Mouse (Mus musculus): ENCODE data around the gene Olfr47.
"Not testable (repeated sequence)": the region's sequence is repeated elsewhere in the genome, so short reads cannot be mapped to it uniquely, and the experiment has no call there.

Olfr47 gene

DNA sequence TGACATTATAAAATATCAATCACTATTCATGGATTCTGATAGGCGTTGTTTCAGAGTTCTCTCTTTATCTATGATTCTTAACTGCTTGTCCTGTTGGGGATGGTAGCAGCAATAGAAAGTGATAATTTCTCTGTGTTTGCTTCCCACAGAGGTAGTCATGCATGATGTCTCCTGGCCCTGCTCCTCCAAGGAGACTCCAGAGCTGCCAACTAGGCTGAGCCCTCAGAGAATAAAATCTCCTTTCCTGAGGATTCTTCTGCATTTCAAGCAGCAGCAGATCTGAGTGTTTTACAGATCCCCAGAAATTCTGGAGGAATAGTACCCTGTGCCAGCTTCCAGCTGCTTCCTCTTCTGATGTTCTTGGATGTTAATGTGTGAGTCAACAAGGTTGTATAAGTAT is at the start of gene Olfr47:
Gene Olfr47 (plus strand): TSS at position 275 of the 400 bp plus-strand sequence.
- not testable (repeated sequence) for DNase-seq

DNA sequence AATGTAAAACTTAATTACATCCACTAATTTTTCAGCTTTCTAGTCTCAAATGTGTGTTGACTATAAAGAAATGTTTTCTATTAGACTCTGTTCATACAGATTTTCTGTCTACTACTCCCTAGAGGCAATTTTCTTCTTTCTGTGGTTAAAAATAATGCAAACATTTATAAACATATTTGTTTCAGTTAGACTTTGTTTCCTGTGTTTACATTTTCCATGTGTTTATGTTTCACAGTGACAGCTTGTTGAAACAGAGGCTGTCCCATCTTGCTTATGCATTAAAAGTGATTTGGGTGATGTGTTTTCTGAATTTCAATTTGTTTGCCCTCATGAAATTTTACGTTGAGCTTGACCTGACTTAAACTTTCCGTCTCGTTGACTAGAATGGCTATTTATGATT is 40.3 kb upstream of the Olfr47 start:
- DNase-seq = no peak

DNA sequence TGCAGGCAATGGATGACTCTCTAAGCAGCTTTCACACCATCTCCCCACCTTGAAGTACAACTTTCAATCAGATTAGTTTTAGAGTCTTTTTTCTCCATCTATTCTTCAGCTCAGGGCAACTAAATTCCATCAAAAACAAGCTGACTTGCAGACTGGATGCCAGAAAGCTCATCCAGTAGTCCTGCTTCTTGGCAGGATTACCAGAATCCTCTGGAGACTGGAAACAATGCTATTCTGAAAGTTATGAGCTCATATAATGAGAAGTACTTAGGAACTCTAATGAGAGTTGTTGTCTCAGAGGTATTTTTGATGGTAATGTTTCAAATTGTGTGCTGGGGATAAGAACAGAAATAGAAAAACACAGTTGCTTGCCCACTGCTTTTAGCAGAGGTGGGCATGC is 34.5 kb upstream of the Olfr47 start, which contains the start of gene Olfr435:
Gene Olfr435 (plus strand): TSS at position 366 of the 400 bp plus-strand sequence.
- no peak for DNase-seq

DNA sequence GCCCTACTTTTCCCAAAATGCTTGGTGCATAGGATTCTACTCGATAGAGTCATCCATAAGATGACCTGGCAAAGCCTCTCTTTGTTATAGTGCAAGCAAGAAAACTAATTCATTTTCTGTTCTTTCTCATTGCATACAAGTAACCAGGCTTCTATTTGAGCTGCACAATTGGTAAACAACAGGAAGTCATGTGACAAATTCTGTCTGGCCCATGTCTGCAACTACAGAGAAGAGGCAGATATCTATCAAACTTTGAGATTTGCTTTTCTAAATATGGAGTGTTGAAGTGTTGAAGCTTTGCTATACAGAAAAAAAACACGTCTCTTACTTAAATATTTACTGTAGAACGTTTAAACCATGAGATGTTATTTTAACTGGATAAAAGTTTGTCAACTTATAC is 33.2 kb upstream of the Olfr47 start:
- no peak for DNase-seq

DNA sequence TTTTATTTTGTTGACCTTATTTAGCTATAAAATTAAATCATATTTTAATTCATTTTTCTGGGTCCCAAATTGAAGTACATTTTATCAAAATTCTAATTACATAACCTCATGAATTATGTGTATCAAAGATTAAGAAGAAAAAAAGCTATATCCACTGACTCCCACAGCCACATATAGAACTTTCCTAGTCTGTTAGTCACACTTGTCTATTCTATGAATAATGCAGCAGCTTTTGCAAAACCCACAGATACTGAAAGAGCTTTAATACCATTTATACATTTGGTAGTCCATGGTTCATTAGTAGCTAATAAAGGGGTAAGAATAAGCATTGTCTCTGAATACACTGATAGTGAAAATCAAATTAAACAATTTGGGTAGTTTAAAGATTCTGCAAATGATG is 28.5 kb upstream of the Olfr47 start:
- no peak for DNase-seq

DNA sequence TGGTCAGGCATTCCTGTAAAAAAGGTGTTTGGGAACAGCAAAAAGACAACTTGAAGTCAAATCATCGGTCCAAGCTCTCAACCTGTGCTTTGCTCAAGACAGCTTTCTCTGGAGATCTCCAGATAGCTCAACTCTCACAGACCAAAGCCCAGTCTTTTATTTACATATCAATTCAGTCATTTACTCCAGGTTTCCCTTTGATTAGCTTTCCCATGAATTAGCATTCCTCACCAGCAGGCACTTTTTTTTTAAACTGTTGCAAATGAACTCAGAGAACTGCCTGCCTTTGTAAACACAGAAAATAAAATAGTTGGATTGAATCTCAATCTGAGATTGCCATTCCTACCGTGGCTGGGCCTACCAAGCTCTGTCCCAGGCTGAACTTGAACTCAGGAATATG is 26.0 kb upstream of the Olfr47 start:
- DNase-seq = no peak

DNA sequence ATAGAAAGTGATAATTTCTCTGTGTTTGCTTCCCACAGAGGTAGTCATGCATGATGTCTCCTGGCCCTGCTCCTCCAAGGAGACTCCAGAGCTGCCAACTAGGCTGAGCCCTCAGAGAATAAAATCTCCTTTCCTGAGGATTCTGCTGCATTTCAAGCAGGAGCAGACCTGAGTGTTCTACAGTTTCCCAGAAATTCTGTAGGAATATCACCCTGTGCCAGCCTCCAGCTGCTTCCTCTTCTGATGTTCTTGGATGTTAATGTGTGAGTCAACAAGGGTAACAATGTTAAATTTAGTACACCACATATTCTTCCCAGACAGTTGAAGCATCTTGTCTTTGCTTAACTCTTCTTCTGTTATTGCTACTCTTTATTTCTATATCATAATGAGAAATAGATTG is 18.5 kb upstream of the Olfr47 start, which contains the start of gene Olfr434:
Gene Olfr434 (plus strand): TSS at position 149 of the 400 bp plus-strand sequence.
- DNase-seq = not testable (repeated sequence)

DNA sequence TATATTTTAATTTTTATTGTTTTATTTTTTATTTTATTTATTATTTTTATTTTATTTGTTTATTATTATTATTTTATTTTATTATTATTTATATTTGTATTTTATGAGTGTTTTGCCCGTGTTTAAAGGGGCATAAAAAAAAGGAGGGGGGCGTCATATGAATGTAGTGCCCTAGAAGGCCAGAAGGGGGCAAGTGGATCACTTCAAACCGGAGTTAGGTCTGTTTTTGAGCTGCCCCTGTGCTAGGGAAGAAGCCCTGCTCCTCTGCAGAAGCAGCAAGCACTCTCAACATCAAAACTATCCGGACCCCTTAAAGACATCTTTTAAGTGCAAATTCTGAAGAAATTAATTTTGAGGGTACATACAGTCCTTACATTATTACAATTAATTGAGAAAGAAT is 10.7 kb downstream of the Olfr47 start:
- DNase-seq = peak; percentile 29 to 43

DNA sequence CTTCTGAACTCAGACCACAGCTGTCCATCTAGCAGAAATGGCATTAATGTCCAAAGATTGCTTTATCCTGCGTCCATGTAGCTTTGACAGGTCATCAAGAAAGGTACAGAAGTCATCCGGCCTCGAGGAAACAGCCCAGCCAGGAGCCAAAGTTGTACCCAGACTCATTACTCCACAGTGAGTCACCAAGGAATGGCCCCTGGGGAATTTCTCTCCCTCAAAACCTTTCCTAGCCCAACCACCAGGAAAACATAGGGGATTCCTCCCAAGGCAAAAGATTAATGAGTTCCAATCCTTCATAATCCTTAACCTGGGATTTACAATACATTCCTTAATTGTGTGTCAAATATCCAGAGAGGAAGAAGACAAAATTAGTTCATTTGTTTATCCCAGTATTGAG is 16.1 kb downstream of the Olfr47 start:
- DNase-seq = no peak

DNA sequence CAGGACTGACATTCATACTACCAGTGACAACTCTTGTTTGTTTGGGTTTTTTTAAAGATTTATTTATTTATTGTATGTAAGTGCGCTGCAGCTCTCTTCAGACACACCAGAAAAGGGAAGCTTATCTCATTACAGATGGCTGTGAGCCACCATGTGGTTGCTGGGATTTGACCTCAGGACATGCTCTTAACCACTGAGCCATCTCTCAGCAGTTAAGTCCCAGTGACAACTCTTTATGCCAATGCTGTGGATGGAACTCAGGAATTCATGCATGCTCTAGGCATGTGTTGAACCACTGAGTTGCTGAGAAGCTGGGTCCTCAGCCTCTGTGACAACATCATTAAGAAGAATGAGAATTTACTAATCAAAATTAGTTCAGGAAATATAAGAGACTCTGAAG is 21.7 kb downstream of the Olfr47 start:
- no peak for DNase-seq

DNA sequence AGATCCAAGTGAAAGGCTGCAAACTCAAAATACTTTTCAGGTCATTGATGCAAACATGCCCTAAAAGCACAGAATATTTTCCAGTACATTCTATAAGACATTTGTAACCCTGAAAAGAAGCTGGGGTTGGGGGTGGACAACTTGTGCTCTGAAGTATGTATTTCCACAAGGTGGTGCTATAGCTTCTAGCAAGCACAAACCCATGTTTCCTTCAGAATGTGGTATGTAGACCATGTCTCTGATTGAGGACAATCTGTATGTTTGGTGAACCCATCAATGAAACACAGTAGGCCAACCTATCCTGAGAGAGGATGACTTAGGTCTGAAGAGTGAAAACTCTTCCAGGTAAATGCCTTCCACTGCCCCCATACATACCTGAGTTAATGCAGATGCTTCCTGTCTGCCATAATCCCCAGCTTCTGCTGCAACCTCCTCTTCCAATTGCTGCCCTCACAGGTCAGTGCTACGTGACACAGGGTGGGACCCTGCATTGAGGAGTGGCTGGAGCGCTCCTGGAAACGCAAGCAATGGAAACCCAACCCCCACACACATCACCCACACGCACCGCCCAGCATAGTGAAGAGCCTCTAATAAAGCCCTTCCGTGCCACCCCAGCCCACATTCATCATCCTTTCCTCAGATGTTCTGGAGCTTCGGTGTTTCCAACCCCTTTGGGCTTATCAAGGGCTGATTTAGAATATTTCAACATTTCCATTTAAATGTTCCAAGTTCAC is 23.0 kb downstream of the Olfr47 start:
- DNase-seq = peak in 1 of 2 experiments; percentile 19

DNA sequence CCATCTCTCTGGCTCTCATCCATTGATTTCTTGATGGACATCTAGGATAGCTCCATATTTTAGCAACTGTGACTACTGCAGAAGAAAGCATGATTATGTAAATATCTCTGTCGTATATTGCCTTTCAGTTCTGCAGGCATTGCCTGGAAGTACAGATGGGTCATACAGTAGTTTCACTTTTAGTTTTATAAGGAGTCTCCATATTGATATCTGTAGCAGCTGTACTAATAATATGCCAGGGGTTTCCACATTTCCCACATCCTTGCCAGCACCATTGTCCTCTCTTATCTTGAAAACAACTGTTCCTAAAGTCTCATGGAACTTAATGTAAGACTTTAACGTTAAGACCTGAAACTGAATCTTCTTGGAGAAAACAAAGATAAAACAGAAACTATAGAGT is 29.4 kb downstream of the Olfr47 start:
- no peak for DNase-seq

DNA sequence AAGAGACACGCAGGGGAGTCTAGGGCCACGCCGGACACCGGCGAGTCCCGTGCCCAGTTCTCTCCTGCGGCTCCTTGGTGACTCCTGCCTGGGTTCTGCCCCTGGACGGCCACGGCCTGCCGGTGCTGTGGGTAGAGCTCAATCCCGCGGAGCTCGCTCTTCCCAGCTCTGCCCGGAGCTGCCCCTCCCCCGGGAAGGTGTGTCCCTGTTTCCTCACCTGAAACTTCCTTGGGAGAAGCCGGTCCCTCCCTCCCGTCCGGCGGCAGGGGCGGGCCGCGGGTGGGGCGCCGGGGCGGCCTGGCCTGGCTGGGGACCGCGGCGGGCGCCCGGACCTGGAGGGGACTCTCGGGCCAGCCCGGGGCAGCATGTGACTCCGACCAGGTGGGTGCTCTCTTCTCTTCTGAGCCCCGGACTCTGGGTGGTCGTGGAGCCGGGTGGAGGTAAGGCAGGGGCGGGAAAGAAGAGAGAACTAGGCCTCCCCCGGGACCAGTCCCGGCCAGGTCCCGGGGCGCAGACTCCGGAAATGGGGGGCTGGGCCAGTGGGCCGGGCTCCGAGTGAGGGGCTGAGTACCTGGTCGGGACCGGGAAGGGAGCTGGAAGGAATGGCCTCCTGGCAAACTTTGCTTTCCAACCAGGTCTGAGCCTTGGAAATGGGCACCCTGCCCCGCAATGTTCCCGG is 34.2 kb downstream of the Olfr47 start, which contains the start of gene Arhgef5:
Gene Arhgef5 (plus strand): TSS at position 220 of the 679 bp plus-strand sequence.
- peak; percentile 81 to 88 for DNase-seq

DNA sequence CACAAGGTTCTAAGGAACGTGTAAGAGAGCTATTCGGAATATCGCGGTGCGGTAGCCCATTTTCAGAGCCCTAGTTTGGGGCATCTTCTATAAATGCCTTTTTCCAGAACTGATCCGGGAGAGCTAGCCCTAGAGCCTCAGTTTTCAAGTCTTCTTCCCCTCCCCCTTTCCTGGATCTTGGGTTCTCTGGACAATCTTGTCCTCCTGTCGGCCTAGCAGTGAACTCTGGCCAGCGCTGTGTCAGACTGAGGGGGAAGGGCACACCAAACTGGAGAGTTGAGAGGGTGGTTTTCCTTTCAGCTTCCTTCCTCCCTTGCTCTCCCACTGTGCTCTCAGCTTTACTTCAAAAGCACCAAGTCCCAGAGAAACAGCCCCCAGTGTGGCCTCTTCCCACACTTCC is 35.0 kb downstream of the Olfr47 start:
- peak; percentile 60 to 74 for DNase-seq

DNA sequence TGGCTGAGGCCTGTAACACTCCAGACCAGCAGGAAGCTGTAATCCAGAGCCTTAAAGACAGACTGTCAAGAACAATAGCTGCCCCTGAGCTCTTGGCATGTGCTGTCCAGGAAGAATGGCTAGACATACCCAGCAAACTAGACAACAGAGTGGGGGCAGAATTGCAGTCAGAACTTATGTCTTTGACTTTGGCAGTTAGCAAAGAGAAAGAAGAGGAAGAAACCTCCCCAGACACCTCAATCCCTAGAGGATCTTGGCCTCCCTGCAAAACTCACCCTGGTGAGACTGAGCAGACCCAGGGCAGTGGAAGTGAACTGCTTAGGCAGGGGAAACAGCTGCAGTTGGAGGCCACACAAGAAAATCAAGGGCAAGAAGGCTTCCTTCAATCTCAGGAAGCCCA is 41.3 kb downstream of the Olfr47 start:
- peak in 1 of 2 experiments; percentile 33 for DNase-seq

DNA sequence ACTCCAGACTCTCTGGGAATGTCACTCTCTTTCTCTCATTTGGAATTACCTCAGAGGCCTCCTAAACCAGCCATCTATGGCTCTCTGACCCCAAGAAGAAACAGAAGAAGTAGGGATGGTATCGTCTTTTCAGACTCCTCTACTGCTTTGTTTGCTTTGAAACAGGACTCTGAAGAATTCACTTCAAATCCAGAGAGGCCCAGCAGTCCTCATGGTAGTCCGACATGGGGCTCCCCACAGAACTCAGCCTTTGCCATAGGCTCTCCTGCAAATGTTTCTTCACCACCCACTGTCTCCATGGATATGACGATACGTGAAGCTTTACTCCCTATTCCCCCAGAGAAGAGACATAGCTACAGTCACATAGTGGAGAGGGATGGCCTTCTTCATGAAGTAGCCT is 42.8 kb downstream of the Olfr47 start:
- no peak for DNase-seq

DNA sequence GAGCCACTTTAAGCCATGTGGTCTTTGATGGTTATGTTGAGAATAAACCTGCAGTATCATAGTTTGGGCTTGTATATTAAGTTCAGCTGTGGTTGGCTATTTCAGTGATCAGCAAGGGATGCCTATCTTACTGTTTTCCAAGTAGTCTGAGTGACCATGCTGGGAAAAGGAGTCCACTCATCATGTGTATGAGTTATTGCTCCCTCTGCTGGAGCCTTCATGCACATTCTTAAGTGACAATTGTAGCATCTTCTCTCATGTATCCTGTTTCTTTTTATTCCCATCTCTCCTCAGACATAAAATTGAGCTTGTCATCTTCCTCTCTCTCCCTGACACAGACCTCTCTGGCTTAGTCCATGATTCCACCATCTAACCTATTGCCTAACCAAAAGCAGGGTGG is 46.9 kb downstream of the Olfr47 start:
- peak in 1 of 2 experiments; percentile 17 for DNase-seq

DNA sequence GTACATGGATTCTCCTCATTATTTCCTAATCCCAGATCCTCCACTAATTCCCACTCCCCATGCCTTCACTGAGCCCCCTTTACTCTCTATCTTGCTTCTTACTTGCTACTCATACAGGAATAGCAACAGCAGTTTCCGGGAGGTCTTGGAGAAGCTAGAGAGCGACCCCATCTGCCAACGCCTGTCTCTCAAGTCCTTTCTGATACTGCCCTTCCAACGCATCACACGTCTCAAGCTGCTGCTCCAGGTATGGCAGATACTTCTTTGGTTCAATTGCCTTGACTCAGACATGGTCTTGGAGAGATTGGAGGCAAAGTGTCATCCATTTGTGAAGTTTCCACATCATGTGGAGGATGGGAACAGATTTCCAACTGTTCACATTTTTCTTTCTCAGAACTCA is 49.2 kb downstream of the Olfr47 start:
- no peak for DNase-seq
